Mouse (Mus musculus) intestine, embryonic 14.5 days (tissue): Measurements from ENCODE around the gene Tmem104. TPM values are rescaled to one million over a fixed set of nuclear protein-coding genes. Genes with fewer than 3 reads are reported as not detected.

Experiments
- ATAC-seq: fragments of 200-750 bp; cut with Nextera tagmentation; replicated peaks from 2 replicates; pipeline ENCODE4 v1.8.0; 2017; ENCODE audit warnings: low read depth, moderate number of reproducible peaks, moderate TSS enrichment, moderate library complexity; ENCODE audit not compliant: low FRiP score, low TSS enrichment
- DNase-seq: peaks from one replicate; pipeline ENCODE4 v3.0.0-alpha.2; 2018; ENCODE audit warnings: low spot score
- H3K27ac ChIP-seq: fragments of 300-500 bp; sonication (generic); 2 replicates; pipeline ENCODE4 v1.5.1; 2014; ENCODE audit warnings: low read depth, mild to moderate bottlenecking, control low read depth
- H3K27me3 ChIP-seq: fragments of 300-500 bp; sonication (generic); replicated peaks from 2 replicates; pipeline ENCODE4 v1.6.1; 2014; ENCODE audit warnings: low read length, control low read depth; ENCODE audit not compliant: control insufficient read depth, insufficient read depth
- H3K36me3 ChIP-seq: fragments of 300-500 bp; sonication (generic); 2 replicates; pipeline ENCODE4 v1.6.1; 2014; ENCODE audit warnings: low read length, control low read depth; ENCODE audit not compliant: control insufficient read depth, insufficient read depth
- H3K4me1 ChIP-seq: fragments of 300-500 bp; sonication (generic); replicated peaks from 2 replicates; pipeline ENCODE4 v1.6.1; 2014; ENCODE audit warnings: low read length, control low read depth, mixed read lengths; ENCODE audit not compliant: control insufficient read depth, insufficient read depth
- H3K4me2 ChIP-seq: fragments of 300-500 bp; sonication (generic); 2 replicates; pipeline ENCODE4 v1.6.1; 2014; ENCODE audit warnings: low read length
- H3K4me3 ChIP-seq: fragments of 300-500 bp; sonication (generic); 2 replicates; pipeline ENCODE4 v1.5.1; 2014; ENCODE audit warnings: low read depth, low read length, control low read depth, mixed read lengths
- H3K9ac ChIP-seq: fragments of 300-500 bp; sonication (generic); 2 replicates; pipeline ENCODE4 v1.6.1; 2014; ENCODE audit warnings: mild to moderate bottlenecking, low read length
- H3K9me3 ChIP-seq: fragments of 300-500 bp; sonication (generic); 2 replicates; pipeline ENCODE4 v1.6.1; 2016; ENCODE audit warnings: low read length, control low read depth; ENCODE audit not compliant: control insufficient read depth
- WGBS: fragments of 180-500 bp; shearing (Covaris S2); extraction: QIAGEN DNeasy Blood & Tissue Kit; methylation state at CpG from one replicate; pipeline ENCODE4 v1.1.7; 2014; 5-methylcytosine and 5-hydroxymethylcytosine counted together
- polyA plus RNA-seq: library from polyadenylated mRNA; unstranded; fragments of >200 nt; fragmentation: Nextera tagmentation; extraction: Ambion mirVana; gene quantifications from 2 replicates; pipeline ENCODE4 v1.2.1, GENCODE M21; 2014

Tmem104 gene
- polyA plus RNA-seq, 1 experiment from 2014 or later = 8.3 TPM

DNA sequence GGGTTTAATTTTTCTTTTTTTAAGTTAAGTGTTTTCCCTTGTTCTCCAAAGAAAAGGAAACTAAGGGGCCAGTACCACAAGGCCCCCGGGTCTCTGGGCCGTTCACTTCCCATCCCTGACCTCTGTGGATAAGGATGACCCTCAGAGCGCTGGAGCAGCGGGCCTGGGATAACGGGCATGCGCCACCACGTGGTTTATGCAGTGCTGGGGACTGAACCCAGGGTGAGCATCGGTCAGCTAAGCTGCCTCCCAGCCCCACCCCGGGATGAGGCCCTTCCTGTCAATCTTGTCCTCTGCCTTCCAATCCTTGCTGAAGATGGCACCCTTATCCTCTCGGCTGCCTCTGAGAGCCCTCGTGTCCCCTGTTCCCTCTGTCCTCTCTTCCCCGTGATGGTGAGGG is 40.4 kb downstream of the Tmem104 start:
- 47% methylated on average over 12 of the region's 12 CpGs for WGBS
- H3K4me2 ChIP-seq = no peak overlapping the region
- ATAC-seq = no peak
- H3K9ac ChIP-seq = no peak overlapping the region
- no peak for DNase-seq
- H3K4me1 ChIP-seq = peaks cover 24% of the 10 kb centered on the region
- H3K36me3 ChIP-seq = no peaks in the 10 kb centered on the region
- H3K27me3 ChIP-seq = no peaks in the 10 kb centered on the region; the same call in 1 of the 2 replicates
- H3K27ac ChIP-seq = no peak overlapping the region
- no peak overlapping the region for H3K4me3 ChIP-seq
- no peaks in the 10 kb centered on the region for H3K9me3 ChIP-seq

DNA sequence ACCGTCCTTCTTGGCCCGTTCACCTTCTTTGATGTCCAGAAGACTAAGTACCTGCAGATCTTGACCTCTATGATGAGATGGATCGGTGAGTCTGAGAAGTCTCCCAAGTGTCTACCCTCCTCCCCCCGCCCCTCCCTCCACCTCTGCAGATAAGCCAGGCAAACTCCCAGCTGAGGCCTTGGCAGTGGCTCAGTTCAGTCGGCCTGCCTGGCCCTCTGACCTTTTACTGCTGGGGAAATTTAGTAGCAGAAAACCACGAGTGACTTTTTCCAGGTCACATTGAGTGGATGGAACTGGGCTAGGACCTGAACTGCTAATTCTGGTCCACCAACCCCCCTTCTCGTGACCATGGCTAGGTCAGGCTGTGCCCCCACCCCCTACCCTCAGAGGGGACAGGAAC is 41.1 kb downstream of the Tmem104 start:
- H3K27ac ChIP-seq = no peak overlapping the region
- H3K27me3 ChIP-seq = no peaks in the 10 kb centered on the region; the same call in 1 of the 2 replicates
- no peak overlapping the region for H3K4me3 ChIP-seq
- no peak for ATAC-seq
- peaks cover 17% of the 10 kb centered on the region for H3K4me1 ChIP-seq
- WGBS = 56% methylated on average over 7 of the region's 7 CpGs
- no peak for DNase-seq
- H3K9me3 ChIP-seq = no peaks in the 10 kb centered on the region
- no peak overlapping the region for H3K9ac ChIP-seq
- H3K4me2 ChIP-seq = no peak overlapping the region
- H3K36me3 ChIP-seq = no peaks in the 10 kb centered on the region

DNA sequence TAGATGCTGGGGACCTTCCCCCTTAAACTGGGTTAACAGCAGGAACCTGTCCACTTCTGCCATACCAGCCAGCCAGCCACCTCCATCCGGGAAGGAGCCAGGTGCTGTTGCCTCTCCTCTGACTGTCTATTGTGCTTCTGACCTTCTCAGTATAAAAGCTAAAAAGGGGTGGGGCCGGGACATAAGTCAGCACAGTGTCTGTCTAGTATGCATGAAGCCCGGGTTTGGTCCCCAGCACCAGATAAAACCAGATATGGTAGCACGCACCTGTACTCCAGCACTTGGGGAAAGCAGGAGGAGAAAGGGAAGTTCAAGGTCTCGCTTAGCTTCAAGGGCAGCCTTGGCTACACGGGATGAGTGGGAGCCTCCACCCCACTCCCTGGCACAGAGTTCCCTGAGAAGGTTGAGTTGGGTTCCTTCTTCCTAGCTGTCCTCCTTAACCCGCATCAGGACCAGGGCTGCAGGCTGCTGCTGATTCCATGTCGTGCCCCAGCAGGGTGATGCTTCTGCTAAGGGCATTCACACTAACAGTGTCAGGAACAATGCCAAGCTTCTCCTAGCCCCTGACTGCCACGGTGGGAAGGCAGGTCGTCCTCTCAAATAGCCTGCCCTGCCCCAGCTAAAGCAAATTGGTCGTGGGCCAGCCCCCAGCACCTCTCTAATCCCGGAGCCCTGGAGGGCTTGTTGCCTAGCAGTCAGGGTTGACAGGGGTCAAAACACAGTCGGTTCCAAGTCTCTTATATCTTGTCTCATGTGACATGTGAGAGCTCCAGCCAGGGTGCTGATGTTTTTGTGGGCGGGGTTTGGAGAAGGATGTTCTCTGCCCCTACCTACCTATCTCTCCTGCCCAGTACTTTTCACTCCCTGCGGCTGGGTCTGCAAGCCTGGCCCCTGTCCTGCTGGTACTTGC is 42.0 kb downstream of the Tmem104 start:
- 48% methylated on average over 15 of the region's 15 CpGs for WGBS
- Histone ChIP-seq H3K9ac (no peak overlapping the region), H3K27me3 (no peaks in the 10 kb centered on the region; the same call in 1 of the 2 replicates), H3K36me3 (no peaks in the 10 kb centered on the region), H3K4me3 (no peak overlapping the region), H3K9me3 (no peaks in the 10 kb centered on the region), H3K4me2 (no peak overlapping the region), H3K4me1 (peaks cover 11% of the 10 kb centered on the region), H3K27ac (no peak overlapping the region)
- no peak for ATAC-seq
- DNase-seq = no peak

DNA sequence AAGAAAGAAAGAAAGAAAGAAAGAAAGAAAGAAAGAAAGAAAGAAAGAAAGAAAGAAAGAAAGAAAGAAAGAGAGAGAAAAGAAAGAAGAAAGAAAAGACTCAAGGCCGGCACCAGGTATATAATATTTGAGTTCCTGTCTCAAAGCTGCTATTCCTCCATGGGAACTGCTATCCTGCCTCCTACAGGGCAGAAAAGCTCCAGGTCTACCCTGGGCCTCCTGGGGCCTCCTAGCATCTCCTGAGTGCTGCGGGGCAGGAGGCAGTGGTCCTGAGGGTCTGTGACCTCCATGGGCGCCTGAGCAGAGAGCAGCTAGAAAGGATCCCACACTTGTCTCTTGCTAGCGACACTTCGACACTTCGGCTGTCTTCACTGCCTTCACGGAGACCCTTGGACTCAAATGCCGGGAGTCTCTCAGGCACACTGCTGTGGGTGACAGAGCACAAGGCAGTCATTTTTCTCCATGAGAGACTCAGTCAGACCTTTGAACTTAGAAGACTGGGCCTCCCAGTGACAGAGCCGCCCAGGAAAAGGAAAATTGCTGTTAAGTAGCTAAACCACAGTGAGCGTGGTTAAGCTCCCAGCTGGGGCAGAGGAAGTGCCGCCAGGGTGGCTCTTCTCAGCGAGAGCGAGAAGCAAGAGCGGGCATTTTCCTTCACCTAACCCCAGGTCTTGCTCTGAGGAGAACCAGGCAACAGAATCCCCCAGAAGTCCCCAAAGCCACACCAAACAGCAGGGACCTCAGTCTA is 44.1 kb downstream of the Tmem104 start:
- H3K4me1 ChIP-seq = peaks cover 16% of the 10 kb centered on the region
- H3K27me3 ChIP-seq = no peaks in the 10 kb centered on the region; the same call in 1 of the 2 replicates
- H3K4me2 ChIP-seq = no peak overlapping the region
- H3K36me3 ChIP-seq = no peaks in the 10 kb centered on the region
- H3K9ac ChIP-seq = no peak overlapping the region
- 41% methylated on average over 14 of the region's 14 CpGs for WGBS
- no peaks in the 10 kb centered on the region for H3K9me3 ChIP-seq
- DNase-seq (peak; percentile 71), ATAC-seq (no peak; the same call in 1 of the 2 replicates)
- peak overlapping the region; percentile 73 for H3K27ac ChIP-seq
- no peak overlapping the region for H3K4me3 ChIP-seq

DNA sequence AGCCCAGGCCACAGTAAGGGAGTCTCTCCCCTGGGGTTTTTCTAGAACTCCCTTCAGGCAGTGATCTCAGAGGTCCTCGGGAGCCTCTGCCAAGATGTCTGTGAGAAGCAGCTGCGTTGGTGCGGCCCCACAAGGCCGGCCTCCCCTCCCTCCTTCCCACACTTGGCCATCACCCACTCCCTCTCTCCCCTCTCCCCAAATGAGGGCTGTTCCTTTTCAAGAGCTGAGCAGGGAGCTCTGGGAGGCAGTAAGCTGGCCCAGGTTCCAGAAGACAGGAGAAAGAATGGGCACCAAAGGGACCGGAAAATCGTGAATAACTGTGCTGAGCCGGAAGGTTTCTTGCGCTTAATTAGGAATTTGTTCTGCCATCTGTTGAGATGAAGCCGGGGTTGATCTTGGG is 44.6 kb downstream of the Tmem104 start:
- no peak for ATAC-seq
- Histone ChIP-seq H3K9ac (no peak overlapping the region), H3K4me2 (no peak overlapping the region)

DNA sequence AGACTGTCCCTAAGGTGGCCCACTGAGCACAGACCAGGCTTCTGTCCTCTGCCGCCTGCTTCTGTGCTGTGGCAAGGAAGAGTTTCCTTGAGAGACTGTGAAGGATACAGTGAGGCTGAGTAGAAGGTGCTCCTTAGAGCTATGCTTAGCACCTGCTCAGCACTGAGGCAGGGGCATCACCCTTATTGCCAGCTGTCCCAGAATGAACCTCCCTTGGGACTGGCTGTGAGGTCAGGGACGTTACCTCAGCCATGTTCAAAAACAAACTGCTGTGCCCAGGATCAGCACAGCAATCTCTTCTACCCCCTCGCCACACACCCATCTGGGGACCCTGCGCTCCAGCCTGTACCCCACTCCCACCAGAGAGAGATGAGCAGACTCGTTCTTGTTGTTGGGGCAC is 45.6 kb downstream of the Tmem104 start:
- H3K9ac ChIP-seq = no peak overlapping the region
- H3K36me3 ChIP-seq = no peaks in the 10 kb centered on the region
- ATAC-seq (no peak), DNase-seq (no peak)
- peaks cover 21% of the 10 kb centered on the region for H3K4me1 ChIP-seq
- no peaks in the 10 kb centered on the region; the same call in 1 of the 2 replicates for H3K27me3 ChIP-seq
- H3K4me2 ChIP-seq = no peak overlapping the region
- no peaks in the 10 kb centered on the region for H3K9me3 ChIP-seq
- H3K4me3 ChIP-seq = no peak overlapping the region
- 87% methylated on average over 5 of the region's 5 CpGs for WGBS
- H3K27ac ChIP-seq = no peak overlapping the region

More for the DNA sequence above, 44.6 kb downstream of the Tmem104 start:
- DNase-seq = no peak
- peak overlapping the region; percentile 73; the same call in 1 of the 2 replicates for H3K27ac ChIP-seq
- no peaks in the 10 kb centered on the region for H3K36me3 ChIP-seq
- no peak overlapping the region for H3K4me3 ChIP-seq
- WGBS = 48% methylated on average over 9 of the region's 9 CpGs
- no peaks in the 10 kb centered on the region; the same call in 1 of the 2 replicates for H3K27me3 ChIP-seq
- H3K9me3 ChIP-seq = no peaks in the 10 kb centered on the region
- peaks cover 21% of the 10 kb centered on the region for H3K4me1 ChIP-seq

DNA sequence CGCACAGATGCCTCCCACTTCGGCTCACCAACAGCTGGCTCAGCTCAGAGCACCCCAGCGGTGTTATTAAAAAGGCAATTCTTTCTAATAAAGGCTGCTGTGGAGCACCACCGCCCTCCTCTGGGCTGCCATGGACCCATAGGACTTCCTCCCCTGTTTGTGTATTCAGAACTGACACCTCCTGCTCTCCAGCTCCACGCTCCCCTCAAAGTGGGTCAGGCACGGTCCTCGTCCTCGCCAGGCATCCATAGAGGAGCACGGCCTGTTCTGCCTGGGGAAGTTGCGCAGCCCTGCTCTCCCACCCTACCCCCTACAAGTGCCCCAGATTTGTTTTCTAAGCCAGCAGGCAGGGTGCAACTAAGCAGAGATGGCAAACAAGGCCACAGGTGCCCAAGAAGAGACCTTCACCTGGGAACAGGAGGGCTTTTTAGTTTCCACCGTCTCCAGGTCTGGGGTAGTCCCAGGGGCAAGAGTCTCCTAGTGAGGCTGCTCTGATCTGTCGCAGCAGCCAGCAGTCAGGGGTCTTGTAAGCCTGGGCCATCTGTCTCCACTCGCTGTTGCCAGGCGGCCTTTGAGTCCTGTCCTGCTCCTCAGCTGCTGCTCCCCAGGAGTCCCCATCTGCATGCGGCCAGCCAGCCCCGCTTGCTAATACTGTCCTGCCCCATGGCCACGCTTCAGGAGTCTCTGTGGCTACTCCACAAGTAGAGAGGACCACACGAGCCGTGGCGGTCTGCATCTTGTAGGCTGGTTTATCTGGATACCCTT is 46.4 kb downstream of the Tmem104 start:
- H3K9ac ChIP-seq = no peak overlapping the region
- no peaks in the 10 kb centered on the region for H3K36me3 ChIP-seq
- WGBS = 62% methylated on average over 20 of the region's 20 CpGs
- H3K27ac ChIP-seq = no peak overlapping the region
- no peak overlapping the region for H3K4me3 ChIP-seq
- H3K27me3 ChIP-seq = no peaks in the 10 kb centered on the region
- H3K4me1 ChIP-seq = peaks cover 21% of the 10 kb centered on the region
- no peak overlapping the region for H3K4me2 ChIP-seq
- ATAC-seq = no peak
- no peak for DNase-seq
- H3K9me3 ChIP-seq = no peaks in the 10 kb centered on the region

DNA sequence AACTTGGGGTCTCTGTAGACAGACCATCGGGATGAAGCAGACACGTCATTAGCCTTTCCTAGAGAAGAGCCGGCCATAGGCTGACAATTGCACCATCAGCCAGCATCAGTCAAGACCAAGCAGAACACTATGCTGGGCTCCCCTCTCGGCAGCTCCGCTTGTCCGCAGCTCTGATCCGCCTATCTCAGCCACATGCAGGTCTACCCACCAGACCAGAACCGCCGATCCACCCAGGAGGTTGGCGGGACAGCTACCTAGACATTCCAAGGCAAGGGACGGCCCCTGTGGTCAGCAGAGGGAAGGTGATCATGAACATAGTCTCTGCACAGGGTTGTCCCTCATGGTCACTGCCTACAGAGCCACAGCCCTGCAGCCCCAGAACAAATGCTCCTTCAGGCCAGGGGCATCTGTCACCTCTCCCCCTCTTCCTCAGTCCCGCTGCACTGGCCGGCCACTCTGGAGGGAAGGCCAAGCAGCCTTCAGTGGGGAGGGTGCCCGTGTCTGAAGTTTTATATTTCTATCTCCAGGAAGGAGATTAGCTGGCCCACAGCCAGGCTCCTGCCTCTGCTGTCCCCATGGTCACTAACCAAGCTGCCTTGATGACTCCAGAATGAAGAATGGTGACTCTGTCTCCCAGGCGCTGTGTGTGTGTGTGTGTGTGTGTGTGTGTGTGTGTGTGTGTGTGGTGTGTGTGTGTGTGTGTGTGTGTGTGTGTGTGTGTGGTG is 47.2 kb downstream of the Tmem104 start:
- WGBS = 75% methylated on average over 15 of the region's 15 CpGs
- Histone ChIP-seq H3K9me3 (no peaks in the 10 kb centered on the region), H3K27ac (no peak overlapping the region), H3K9ac (no peak overlapping the region), H3K27me3 (no peaks in the 10 kb centered on the region), H3K36me3 (no peaks in the 10 kb centered on the region), H3K4me3 (no peak overlapping the region), H3K4me2 (no peak overlapping the region), H3K4me1 (peaks cover 21% of the 10 kb centered on the region)
- ATAC-seq (no peak), DNase-seq (no peak)
